ENCODE assay signal across 12 mouse cellular contexts in the genomic region with DNA sequence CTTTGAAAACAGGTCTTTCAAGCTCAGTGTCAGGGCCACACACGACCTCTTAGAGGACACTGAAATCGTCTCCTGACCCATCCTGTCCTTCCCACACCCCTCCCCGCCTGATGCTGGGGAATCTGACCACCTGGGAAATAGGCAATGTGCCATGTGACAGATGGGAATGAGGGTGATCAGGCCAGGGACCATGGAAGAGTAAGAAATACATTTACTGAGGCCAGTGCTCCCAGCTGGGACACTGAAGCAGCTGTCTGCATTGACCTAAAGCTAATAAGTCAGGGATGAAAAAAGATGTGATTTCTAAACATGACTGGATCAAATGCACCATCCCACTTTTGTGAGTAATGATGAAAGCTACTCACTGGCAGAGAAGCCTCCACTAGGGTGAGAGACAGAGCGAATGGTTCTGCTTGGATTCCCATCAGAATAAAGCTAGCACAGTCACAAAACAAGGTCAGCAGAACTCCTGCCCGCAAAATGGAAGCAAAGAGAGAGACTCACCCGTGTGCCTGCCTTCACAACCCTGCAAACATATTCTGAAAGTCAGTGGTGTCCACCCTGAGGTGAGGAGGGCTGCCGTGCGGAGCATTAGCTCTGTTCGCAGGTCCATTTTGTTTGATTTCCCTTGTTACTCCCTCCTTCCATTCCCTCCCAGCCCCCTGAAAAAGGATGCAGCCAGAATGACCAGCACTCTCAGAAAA.
DNase-seq lines count a peak whose midpoint lies in the region; ATAC-seq and TF ChIP-seq lines count a peak whose summit lies in the region.
"Had no signal": no experiment of that assay in that cellular context is flagged by ENCODE, and none has a peak within 500 bp of the region (broad histone marks: within the 10 kb centered on the region; RNA-seq: fewer than 3 reads in every experiment).

No protein-coding gene starts in this region.

- H3K4me1 ChIP-seq in hindbrain, embryonic 10.5 days (replicated peaks), result no peaks in the 10 kb centered on the region
- peaks cover 6% of the 10 kb centered on the region; the same call in 1 of the 2 replicates for H3K4me1 ChIP-seq in midbrain, postnatal 0 days (ENCODE audit: insufficient read depth, low read length)
- H3K4me1 ChIP-seq: limb, embryonic 15.5 days; stomach, embryonic 15.5 days had no signal

- H3K9me3 ChIP-seq in hindbrain, embryonic 10.5 days, result no peaks in the 10 kb centered on the region
- H3K9me3 ChIP-seq in midbrain, postnatal 0 days (ENCODE audit: low read length), result no peaks in the 10 kb centered on the region
- H3K9me3 ChIP-seq: limb, embryonic 15.5 days; stomach, embryonic 15.5 days had no signal

- peaks cover 24% of the 10 kb centered on the region for H3K36me3 ChIP-seq in hindbrain, embryonic 10.5 days
- no peaks in the 10 kb centered on the region for H3K36me3 ChIP-seq in midbrain, postnatal 0 days (ENCODE audit: insufficient read depth, low read length)
- H3K36me3 ChIP-seq: limb, embryonic 15.5 days; stomach, embryonic 15.5 days had no signal

- H3K4me2 ChIP-seq in midbrain, postnatal 0 days (ENCODE audit: low read depth, low read length, poor library complexity, severe bottlenecking), result no peak overlapping the region
- H3K4me2 ChIP-seq: limb, embryonic 15.5 days; stomach, embryonic 15.5 days had no signal

- peak overlapping the region; percentile 19; the same call in 1 of the 2 replicates for H3K4me3 ChIP-seq in gastrocnemius, adult 2 months
- no peak overlapping the region for H3K4me3 ChIP-seq in hindbrain, embryonic 10.5 days
- H3K4me3 ChIP-seq in midbrain, postnatal 0 days (ENCODE audit: low read depth, low read length), result no peak overlapping the region
- H3K4me3 ChIP-seq: limb, embryonic 15.5 days; stomach, embryonic 15.5 days had no signal

- H3K27me3 ChIP-seq in hindbrain, embryonic 10.5 days (ENCODE audit: insufficient read depth, poor library complexity, severe bottlenecking), result no peaks in the 10 kb centered on the region
- no peaks in the 10 kb centered on the region for H3K27me3 ChIP-seq in midbrain, postnatal 0 days (ENCODE audit: insufficient read depth, low read length)
- H3K27me3 ChIP-seq: limb, embryonic 15.5 days; Patski; stomach, embryonic 15.5 days had no signal

- H3K27ac ChIP-seq in gastrocnemius, adult 2 months, result peak overlapping the region; percentile 57; the same call in 1 of the 2 replicates
- H3K27ac ChIP-seq in hindbrain, embryonic 10.5 days, result peak overlapping the region; percentile 69; the same call in 1 of the 2 replicates
- 0 out of 2 replicates have a peak overlapping the region, but pooled peaks have one; percentile 44 for H3K27ac ChIP-seq in midbrain, postnatal 0 days (ENCODE audit: low read depth, low read length)
- H3K27ac ChIP-seq: limb, embryonic 15.5 days; macrophage; stomach, embryonic 15.5 days had no signal

- DNase-seq in gastrocnemius, adult 2 months, result no peak
- no peak for DNase-seq in gastrocnemius, postnatal 4 days (ENCODE audit: low spot score in 2 of 2)
- DNase-seq in cerebellum, adult 18-20 months, result peak; percentile 79 to 81
- no peak for DNase-seq in hindbrain, embryonic 10.5 days (ENCODE audit: low spot score)
- peak; percentile 76 for DNase-seq in midbrain, postnatal 0 days (ENCODE audit: low spot score)
- DNase-seq in gastrocnemius, adult 18-20 months (ENCODE audit: low spot score), result no peak

- intact Hi-C loops in gastrocnemius, adult 2 months (cut with DNase I), result no loop called here

- no peak for TF ChIP-seq CTCF in gastrocnemius, adult 2 months (IDR thresholded peaks at IDR 0.05)
- TF ChIP-seq CTCF in midbrain, postnatal 0 days (IDR thresholded peaks at IDR 0.05), result no peak

- no peak overlapping the region for H3K9ac ChIP-seq in midbrain, postnatal 0 days (replicated peaks; ENCODE audit: low read length, poor library complexity, severe bottlenecking)
- H3K9ac ChIP-seq: limb, embryonic 15.5 days; stomach, embryonic 15.5 days had no signal

- 78% methylated on average over 9 of the region's 9 CpGs for WGBS in hindbrain, embryonic 10.5 days
- WGBS in midbrain, postnatal 0 days, result 61% methylated on average over 9 of the region's 9 CpGs

- ATAC-seq in midbrain, postnatal 0 days (ENCODE audit: low FRiP score), result peak; percentile 31; the same call in 1 of the 2 replicates
- no peak for ATAC-seq in megakaryocyte-erythroid progenitor cell, adult 5-6 weeks (replicated peaks; ENCODE audit: low FRiP score, low TSS enrichment, poor library complexity, severe bottlenecking)
- ATAC-seq in monocyte, adult 5-6 weeks (replicated peaks; ENCODE audit: insufficient number of reproducible peaks, low FRiP score, low TSS enrichment, poor library complexity, severe bottlenecking), result no peak
- ATAC-seq: Patski had no signal

Comparison
In these comparisons a context has a peak if more than half of its experiments do, and no peak if none do; other contexts are left out.
1. DNase-seq: peak in cerebellum, adult 18-20 months (2 of 2) and midbrain, postnatal 0 days (single experiment); none in gastrocnemius, adult 2 months (single experiment), gastrocnemius, postnatal 4 days (0 of 2), hindbrain, embryonic 10.5 days (single experiment) and gastrocnemius, adult 18-20 months (single experiment).
2. Peak in every context shown above with its lines, with median percentiles within 50 percentile points of each other: H3K27ac ChIP-seq.